Mouse (Mus musculus) brain, embryonic 18.5 days (tissue): ENCODE measurements at regions not wholly inside any gene's neighbourhood (a gene's known extent, or its start where the extent isn't known, plus 50 kb on each side); places are given as distances from the start of the nearest gene placed in this dataset.

Source experiments
- DNase-seq: peaks from one replicate; pipeline ENCODE4 v3.0.0-alpha.2; 2012; ENCODE audit warnings: low read depth, low spot score

- DNase-seq, result no peak
Observed at GRCm38 (mm10) chr10:17646391-17646790, 76.6 kb upstream of the Cited2 start.

GRCm38 (mm10) chr10:17648077-17648476 lies 74.9 kb upstream of the Cited2 start:
- DNase-seq, result no peak

- no peak for DNase-seq
Observed at GRCm38 (mm10) chr10:17650997-17651750, 71.8 kb upstream of the Cited2 start.

GRCm38 (mm10) chr10:17653325-17653724 lies 69.7 kb upstream of the Cited2 start:
- DNase-seq, result no peak

GRCm38 (mm10) chr10:17653785-17654184 lies 69.2 kb upstream of the Cited2 start:
- no peak for DNase-seq

GRCm38 (mm10) chr10:17654308-17654858 lies 68.6 kb upstream of the Cited2 start:
- DNase-seq, result no peak

- no peak for DNase-seq
Observed at GRCm38 (mm10) chr10:17655459-17656051, 67.5 kb upstream of the Cited2 start.

- DNase-seq, result no peak
Observed at GRCm38 (mm10) chr10:17656305-17656704, 66.7 kb upstream of the Cited2 start.

GRCm38 (mm10) chr10:17656872-17657482 lies 66.0 kb upstream of the Cited2 start:
- no peak for DNase-seq

- DNase-seq, result no peak
Observed at GRCm38 (mm10) chr10:17659575-17659974, 63.4 kb upstream of the Cited2 start.

- DNase-seq, result no peak
Observed at GRCm38 (mm10) chr10:17660836-17661452, 62.1 kb upstream of the Cited2 start.

GRCm38 (mm10) chr10:17666089-17666488 lies 56.9 kb upstream of the Cited2 start:
- no peak for DNase-seq

- no peak for DNase-seq
Observed at GRCm38 (mm10) chr10:17669401-17669800, 53.6 kb upstream of the Cited2 start.
